Mouse (Mus musculus): ENCODE results near the gene Csmd2. TPM values are rescaled to one million over a fixed set of nuclear protein-coding genes. Genes with fewer than 3 reads are reported as not detected.

The Csmd2 gene
- polyA plus RNA-seq, 1 experiment from 2014 or later, result 0.03 TPM

- Histone ChIP-seq H3K27me3 (replicated peaks; ENCODE audit: control insufficient read depth, insufficient read depth, low read length) (no peaks in the 10 kb centered on the region), H3K4me2 (no peak overlapping the region), H3K36me3 (ENCODE audit: control insufficient read depth, insufficient read depth, low read length) (no peaks in the 10 kb centered on the region), H3K4me3 (ENCODE audit: low read depth, low read length) (no peak overlapping the region), H3K9me3 (ENCODE audit: control insufficient read depth, low read length) (peaks cover 2% of the 10 kb centered on the region; the same call in 1 of the 2 replicates), H3K27ac (ENCODE audit: low read depth, low read length) (no peak overlapping the region), H3K9ac (ENCODE audit: low read depth, low read length) (no peak overlapping the region), H3K4me1 (replicated peaks; ENCODE audit: control insufficient read depth, insufficient read depth, low read length) (no peaks in the 10 kb centered on the region)
- no peak for DNase-seq (ENCODE audit: low spot score)
- no peak for ATAC-seq (replicated peaks; ENCODE audit: low FRiP score)
- 85% methylated on average over 2 of the region's 2 CpGs for WGBS
These were observed 152.3 kb downstream of the Csmd2 start for GRCm38 (mm10) chr4:128139991-128140390.

GRCm38 (mm10) chr4:128141161-128142101 is 153.8 kb downstream of the Csmd2 start:
- Histone ChIP-seq H3K4me2 (no peak overlapping the region), H3K4me1 (replicated peaks; ENCODE audit: control insufficient read depth, insufficient read depth, low read length) (no peaks in the 10 kb centered on the region), H3K27ac (ENCODE audit: low read depth, low read length) (no peak overlapping the region), H3K27me3 (replicated peaks; ENCODE audit: control insufficient read depth, insufficient read depth, low read length) (no peaks in the 10 kb centered on the region), H3K9ac (ENCODE audit: low read depth, low read length) (no peak overlapping the region), H3K9me3 (ENCODE audit: control insufficient read depth, low read length) (no peaks in the 10 kb centered on the region), H3K4me3 (ENCODE audit: low read depth, low read length) (no peak overlapping the region), H3K36me3 (ENCODE audit: control insufficient read depth, insufficient read depth, low read length) (no peaks in the 10 kb centered on the region)
- WGBS, result 52% methylated on average over 10 of the region's 10 CpGs
- DNase-seq (ENCODE audit: low spot score) (no peak), ATAC-seq (replicated peaks; ENCODE audit: low FRiP score) (no peak)

GRCm38 (mm10) chr4:128142279-128142678 is 154.6 kb downstream of the Csmd2 start:
- H3K4me3 ChIP-seq (ENCODE audit: low read depth, low read length), result no peak overlapping the region
- no peak for DNase-seq (ENCODE audit: low spot score)
- ATAC-seq (replicated peaks; ENCODE audit: low FRiP score), result no peak
- H3K27me3 ChIP-seq (replicated peaks; ENCODE audit: control insufficient read depth, insufficient read depth, low read length), result no peaks in the 10 kb centered on the region
- no peak overlapping the region for H3K4me2 ChIP-seq
- no peak overlapping the region for H3K27ac ChIP-seq (ENCODE audit: low read depth, low read length)
- H3K9ac ChIP-seq (ENCODE audit: low read depth, low read length), result no peak overlapping the region
- H3K4me1 ChIP-seq (replicated peaks; ENCODE audit: control insufficient read depth, insufficient read depth, low read length), result no peaks in the 10 kb centered on the region
- H3K9me3 ChIP-seq (ENCODE audit: control insufficient read depth, low read length), result no peaks in the 10 kb centered on the region
- no peaks in the 10 kb centered on the region for H3K36me3 ChIP-seq (ENCODE audit: control insufficient read depth, insufficient read depth, low read length)
- 81% methylated on average over 3 of the region's 3 CpGs for WGBS

- no peaks in the 10 kb centered on the region for H3K4me1 ChIP-seq (replicated peaks; ENCODE audit: control insufficient read depth, insufficient read depth, low read length)
- no peaks in the 10 kb centered on the region for H3K9me3 ChIP-seq (ENCODE audit: control insufficient read depth, low read length)
- no peak overlapping the region for H3K9ac ChIP-seq (ENCODE audit: low read depth, low read length)
- H3K27me3 ChIP-seq (replicated peaks; ENCODE audit: control insufficient read depth, insufficient read depth, low read length), result no peaks in the 10 kb centered on the region
- no peaks in the 10 kb centered on the region for H3K36me3 ChIP-seq (ENCODE audit: control insufficient read depth, insufficient read depth, low read length)
- no peak overlapping the region for H3K4me2 ChIP-seq
- no peak overlapping the region for H3K4me3 ChIP-seq (ENCODE audit: low read depth, low read length)
- ATAC-seq (replicated peaks; ENCODE audit: low FRiP score) (no peak), DNase-seq (ENCODE audit: low spot score) (no peak)
- WGBS, result 76% methylated on average over 3 of the region's 3 CpGs
- H3K27ac ChIP-seq (ENCODE audit: low read depth, low read length), result no peak overlapping the region
These were observed 155.5 kb downstream of the Csmd2 start for GRCm38 (mm10) chr4:128143147-128143546.

- ATAC-seq (replicated peaks; ENCODE audit: low FRiP score) (no peak), DNase-seq (ENCODE audit: low spot score) (no peak)
- H3K4me2 ChIP-seq, result no peak overlapping the region
- H3K9me3 ChIP-seq (ENCODE audit: control insufficient read depth, low read length), result no peaks in the 10 kb centered on the region
- no peaks in the 10 kb centered on the region for H3K4me1 ChIP-seq (replicated peaks; ENCODE audit: control insufficient read depth, insufficient read depth, low read length)
- H3K27me3 ChIP-seq (replicated peaks; ENCODE audit: control insufficient read depth, insufficient read depth, low read length), result no peaks in the 10 kb centered on the region
- H3K27ac ChIP-seq (ENCODE audit: low read depth, low read length), result no peak overlapping the region
- WGBS, result 77% methylated on average over 4 of the region's 4 CpGs
- H3K4me3 ChIP-seq (ENCODE audit: low read depth, low read length), result no peak overlapping the region
- no peaks in the 10 kb centered on the region for H3K36me3 ChIP-seq (ENCODE audit: control insufficient read depth, insufficient read depth, low read length)
- H3K9ac ChIP-seq (ENCODE audit: low read depth, low read length), result no peak overlapping the region
These were observed 161.9 kb downstream of the Csmd2 start for GRCm38 (mm10) chr4:128149524-128149923.

- H3K4me2 ChIP-seq, result no peak overlapping the region
- H3K27me3 ChIP-seq (replicated peaks; ENCODE audit: control insufficient read depth, insufficient read depth, low read length), result no peaks in the 10 kb centered on the region
- no peak overlapping the region for H3K27ac ChIP-seq (ENCODE audit: low read depth, low read length)
- WGBS, result 69% methylated on average over 3 of the region's 3 CpGs
- ATAC-seq (replicated peaks; ENCODE audit: low FRiP score), result no peak
- no peaks in the 10 kb centered on the region for H3K36me3 ChIP-seq (ENCODE audit: control insufficient read depth, insufficient read depth, low read length)
- no peaks in the 10 kb centered on the region for H3K4me1 ChIP-seq (replicated peaks; ENCODE audit: control insufficient read depth, insufficient read depth, low read length)
- no peak overlapping the region for H3K4me3 ChIP-seq (ENCODE audit: low read depth, low read length)
- H3K9ac ChIP-seq (ENCODE audit: low read depth, low read length), result no peak overlapping the region
- no peaks in the 10 kb centered on the region for H3K9me3 ChIP-seq (ENCODE audit: control insufficient read depth, low read length)
- no peak for DNase-seq (ENCODE audit: low spot score)
These were observed 164.4 kb downstream of the Csmd2 start for GRCm38 (mm10) chr4:128152066-128152465.

- no peaks in the 10 kb centered on the region for H3K27me3 ChIP-seq (replicated peaks; ENCODE audit: control insufficient read depth, insufficient read depth, low read length)
- 88% methylated on average over 4 of the region's 4 CpGs for WGBS
- no peaks in the 10 kb centered on the region for H3K36me3 ChIP-seq (ENCODE audit: control insufficient read depth, insufficient read depth, low read length)
These were observed 165.5 kb downstream of the Csmd2 start for GRCm38 (mm10) chr4:128153144-128153543.

GRCm38 (mm10) chr4:128155226-128155625 is 167.6 kb downstream of the Csmd2 start:
- ATAC-seq (replicated peaks; ENCODE audit: low FRiP score) (no peak), DNase-seq (ENCODE audit: low spot score) (no peak)
- H3K36me3 ChIP-seq (ENCODE audit: control insufficient read depth, insufficient read depth, low read length), result no peaks in the 10 kb centered on the region
- H3K4me3 ChIP-seq (ENCODE audit: low read depth, low read length), result no peak overlapping the region
- H3K4me1 ChIP-seq (replicated peaks; ENCODE audit: control insufficient read depth, insufficient read depth, low read length), result no peaks in the 10 kb centered on the region
- H3K9ac ChIP-seq (ENCODE audit: low read depth, low read length), result no peak overlapping the region
- H3K9me3 ChIP-seq (ENCODE audit: control insufficient read depth, low read length), result no peaks in the 10 kb centered on the region
- H3K4me2 ChIP-seq, result no peak overlapping the region
- no peak overlapping the region for H3K27ac ChIP-seq (ENCODE audit: low read depth, low read length)
- 25% methylated on average over 3 of the region's 3 CpGs for WGBS
- no peaks in the 10 kb centered on the region for H3K27me3 ChIP-seq (replicated peaks; ENCODE audit: control insufficient read depth, insufficient read depth, low read length)

More at GRCm38 (mm10) chr4:128153144-128153543, 165.5 kb downstream of the Csmd2 start:
- Histone ChIP-seq H3K4me2 (no peak overlapping the region), H3K9ac (ENCODE audit: low read depth, low read length) (no peak overlapping the region), H3K9me3 (ENCODE audit: control insufficient read depth, low read length) (no peaks in the 10 kb centered on the region), H3K4me1 (replicated peaks; ENCODE audit: control insufficient read depth, insufficient read depth, low read length) (no peaks in the 10 kb centered on the region), H3K4me3 (ENCODE audit: low read depth, low read length) (no peak overlapping the region), H3K27ac (ENCODE audit: low read depth, low read length) (no peak overlapping the region)
- no peak for ATAC-seq (replicated peaks; ENCODE audit: low FRiP score)
- DNase-seq (ENCODE audit: low spot score), result no peak

GRCm38 (mm10) chr4:128160656-128161055 is 173.0 kb downstream of the Csmd2 start:
- ATAC-seq (replicated peaks; ENCODE audit: low FRiP score), result no peak
- no peak for DNase-seq (ENCODE audit: low spot score)
- Histone ChIP-seq H3K4me1 (replicated peaks; ENCODE audit: control insufficient read depth, insufficient read depth, low read length) (no peaks in the 10 kb centered on the region), H3K27me3 (replicated peaks; ENCODE audit: control insufficient read depth, insufficient read depth, low read length) (no peaks in the 10 kb centered on the region), H3K27ac (ENCODE audit: low read depth, low read length) (no peak overlapping the region), H3K9me3 (ENCODE audit: control insufficient read depth, low read length) (no peaks in the 10 kb centered on the region), H3K36me3 (ENCODE audit: control insufficient read depth, insufficient read depth, low read length) (no peaks in the 10 kb centered on the region), H3K4me2 (no peak overlapping the region), H3K9ac (ENCODE audit: low read depth, low read length) (no peak overlapping the region), H3K4me3 (ENCODE audit: low read depth, low read length) (no peak overlapping the region)
- 73% methylated on average over 2 of the region's 2 CpGs for WGBS

All from liver, embryonic 11.5 days (tissue).